In the genomic region with DNA sequence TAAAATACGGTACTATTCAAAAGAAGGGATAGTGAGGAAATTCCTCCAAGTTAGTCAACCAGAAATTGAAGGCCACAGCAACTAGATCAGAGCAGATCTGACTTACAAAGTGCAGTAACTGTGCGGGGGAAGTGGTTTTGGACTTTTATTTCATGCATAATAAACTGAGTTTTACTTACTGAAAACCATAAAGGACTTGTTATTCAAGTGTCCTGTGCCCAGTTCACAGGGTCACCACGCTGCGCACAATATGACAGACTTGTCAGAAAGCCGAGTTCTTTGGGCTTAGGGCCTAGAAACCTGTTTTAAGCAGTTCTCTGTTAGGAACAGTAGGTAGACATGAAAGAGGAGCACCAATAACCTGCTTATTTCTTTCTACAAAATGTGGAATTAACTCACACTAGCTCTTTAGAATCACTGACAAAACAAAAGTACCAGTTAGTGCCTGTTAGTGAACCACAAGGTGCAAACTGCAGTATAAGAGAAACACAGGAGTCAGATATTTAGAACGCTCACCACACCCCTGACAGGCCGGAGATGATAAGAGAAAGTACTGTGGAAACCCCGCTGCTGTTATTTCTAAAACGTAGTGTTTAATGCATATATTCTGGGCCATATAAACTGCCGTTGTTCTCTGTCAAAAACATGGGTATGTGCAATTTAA, we compare ENCODE assay signal across 8 mouse cellular contexts. TPM values are rescaled to one million over a fixed set of nuclear protein-coding genes. Genes with fewer than 3 reads are reported as not detected.
DNase-seq lines count a peak whose midpoint lies in the region; ATAC-seq and TF ChIP-seq lines count a peak whose summit lies in the region.

Slc25a21 (minus strand) TSS at position 110 of the 664 bp plus-strand sequence.

- peak within 1 kb of the TSS; percentile 50 for H3K4me3 ChIP-seq in lung, embryonic 15.5 days
- H3K4me3 ChIP-seq in embryonic fibroblast, embryonic 13.5 days (ENCODE audit: insufficient read depth, low read length), result peak within 1 kb of the TSS; percentile 30
- H3K4me3 ChIP-seq in limb, embryonic 13.5 days, result peak within 1 kb of the TSS; percentile 57
- H3K4me3 ChIP-seq in spleen, adult 2 months (ENCODE audit: extremely low read depth, insufficient read depth, insufficient read length), result peak within 1 kb of the TSS; percentile 40

- H3K9ac ChIP-seq in lung, embryonic 15.5 days, result peak within 1 kb of the TSS; percentile 28; the same call in 1 of the 2 replicates
- H3K9ac ChIP-seq in limb, embryonic 13.5 days, result peak within 1 kb of the TSS; percentile 68

- H3K4me1 ChIP-seq in lung, embryonic 15.5 days, result no peaks in the 10 kb centered on the region; the same call in 1 of the 2 replicates
- H3K4me1 ChIP-seq in embryonic fibroblast, embryonic 13.5 days (ENCODE audit: control insufficient read depth, insufficient read depth, low read length), result no peaks in the 10 kb centered on the region
- H3K4me1 ChIP-seq in limb, embryonic 13.5 days, result no peaks in the 10 kb centered on the region
- H3K4me1 ChIP-seq in spleen, adult 2 months (ENCODE audit: control insufficient read depth, insufficient read depth, insufficient read length), result no peaks in the 10 kb centered on the region

- H3K27me3 ChIP-seq in lung, embryonic 15.5 days, result peaks cover 10% of the 10 kb centered on the region; the same call in 1 of the 2 replicates
- peaks cover 40% of the 10 kb centered on the region for H3K27me3 ChIP-seq in limb, embryonic 13.5 days
- peaks cover 6% of the 10 kb centered on the region for H3K27me3 ChIP-seq in spleen, adult 2 months (ENCODE audit: control insufficient read depth, insufficient read depth, low read length)

- peak within 1 kb of the TSS; percentile 85 for H3K4me2 ChIP-seq in lung, embryonic 15.5 days
- peak within 1 kb of the TSS; percentile 88 for H3K4me2 ChIP-seq in limb, embryonic 13.5 days (replicated peaks)

- ATAC-seq in lung, embryonic 15.5 days (ENCODE audit: borderline replicate concordance, extremely low read depth, low FRiP score, low TSS enrichment), result no peak
- no peak for ATAC-seq in limb, embryonic 13.5 days (ENCODE audit: low FRiP score, low read depth)

- H3K36me3 ChIP-seq in lung, embryonic 15.5 days, result no peaks in the 10 kb centered on the region
- H3K36me3 ChIP-seq in limb, embryonic 13.5 days, result no peaks in the 10 kb centered on the region
- no peaks in the 10 kb centered on the region for H3K36me3 ChIP-seq in spleen, adult 2 months (ENCODE audit: control insufficient read depth, insufficient read depth, low read length)

- H3K27ac ChIP-seq in lung, embryonic 15.5 days, result no peak within 1 kb of the TSS
- no peak within 1 kb of the TSS for H3K27ac ChIP-seq in embryonic fibroblast, embryonic 13.5 days (ENCODE audit: insufficient read depth, low read length)
- no peak within 1 kb of the TSS for H3K27ac ChIP-seq in limb, embryonic 13.5 days
- peak within 1 kb of the TSS; percentile 27; the same call in 1 of the 2 replicates for H3K27ac ChIP-seq in spleen, adult 2 months (ENCODE audit: insufficient read depth, low read length)

- no peak for TF ChIP-seq POLR2A in embryonic fibroblast, embryonic 13.5 days (IDR thresholded peaks at IDR 0.05; ENCODE audit: low read depth, low read length)
- no peak for TF ChIP-seq POLR2A in spleen, adult 2 months (IDR thresholded peaks at IDR 0.05; ENCODE audit: low read depth, low read length)

- 71% methylated on average over 10 of the region's 10 CpGs for WGBS in lung, embryonic 15.5 days
- 69% methylated on average over 10 of the region's 10 CpGs for WGBS in limb, embryonic 13.5 days
- 77% methylated on average over 10 of the region's 10 CpGs for WGBS in spleen, adult 2 months

- H3K9me3 ChIP-seq in lung, embryonic 15.5 days, result no peaks in the 10 kb centered on the region
- H3K9me3 ChIP-seq in limb, embryonic 13.5 days, result no peaks in the 10 kb centered on the region

- DNase-seq in lung, adult 18-20 months, result no peak
- no peak for DNase-seq in spleen, adult 2 months (ENCODE audit: low read depth in 1 of 2, low spot score in 2 of 2)
- no peak for DNase-seq in ovary, adult 18-20 months (ENCODE audit: low spot score)
- no peak for DNase-seq in urinary bladder, postnatal 10 days (ENCODE audit: low spot score)
- no peak for DNase-seq in cerebellum, postnatal 4 days (ENCODE audit: low spot score in 2 of 2)

- no peak for TF ChIP-seq CTCF in embryonic fibroblast, embryonic 13.5 days (IDR thresholded peaks at IDR 0.05; ENCODE audit: borderline replicate concordance, insufficient read depth, low read length)
- no peak for TF ChIP-seq CTCF in spleen, adult 2 months (IDR thresholded peaks at IDR 0.05; ENCODE audit: extremely low read depth, insufficient read depth, insufficient read length, insufficient replicate concordance)

RNA-seq across cellular contexts. Expression of gene Slc25a21, which starts in this region (rescaled TPM):
- polyA plus RNA-seq in lung, embryonic 15.5 days (2015; fragmentation: Nextera tagmentation; extraction: Ambion mirVana), result 0.43 and 0.54 TPM in 2 replicates
- polyA plus RNA-seq in embryonic fibroblast, embryonic 13.5 days (2011; ENCODE audit: insufficient read length, low read depth, missing spikeins), result 0.19 and 0.37 TPM in 2 replicates
- polyA plus RNA-seq in limb, embryonic 13.5 days (2015; fragmentation: Nextera tagmentation; extraction: Ambion mirVana), result 0.59 and 0.75 TPM in 2 replicates
- 1.3 and 2.1 TPM in 2 replicates for polyA plus RNA-seq in spleen, adult 2 months (2012; rRNA removed)
